8 mouse cellular contexts compared by ENCODE assay signal in genomic region chr8:124859466-124859865, GRCm38 (mm10). TPM values are rescaled to one million over a fixed set of nuclear protein-coding genes. Genes with fewer than 3 reads are reported as not detected.
DNase-seq lines count a peak whose midpoint lies in the region.

No protein-coding gene starts in this region.

- DNase-seq in cerebellum, postnatal 25 days: peak; percentile 32 to 61
- DNase-seq in cerebellum, adult 8-10 months: no peak
- peak; percentile 32 to 47 for DNase-seq in lung, adult 18-20 months
- no peak for DNase-seq in lung, postnatal 25 days (ENCODE audit: low spot score)
- DNase-seq in heart, postnatal 14 days: peak; percentile 29 to 52
- DNase-seq in thymus, postnatal 0 days (ENCODE audit: low spot score): peak; percentile 43
- no peak for DNase-seq in layer of hippocampus, adult 18-20 months (ENCODE audit: low spot score in 2 of 2)
- DNase-seq in frontal cortex, postnatal 14 days (ENCODE audit: low spot score in 2 of 2): no peak

- intact Hi-C loops in heart, postnatal 14 days (cut with DNase I): no loop called here

RNA-seq across cellular contexts. Expression of gene Gnpat, which starts 3.4 kb away (rescaled TPM):
- total RNA-seq in heart, postnatal 14 days (2021): 100 to 1,000 TPM; 148 to 164 TPM
- 78.2 and 78.9 TPM in 2 replicates for polyA plus RNA-seq in thymus, postnatal 0 days (2015; fragmentation: Nextera tagmentation; extraction: Ambion mirVana)
- total RNA-seq in layer of hippocampus, adult 18-20 months (2021): 10 to 100 TPM; 58.4 to 61.9 TPM

RNA-seq across cellular contexts. Expression of gene 2810004N23Rik, which starts 3.5 kb away (rescaled TPM):
- total RNA-seq in heart, postnatal 14 days (2021): 10 to 100 TPM; 36.4 to 37.8 TPM
- polyA plus RNA-seq in thymus, postnatal 0 days (2015; fragmentation: Nextera tagmentation; extraction: Ambion mirVana): 39.1 and 42.3 TPM in 2 replicates
- 10 to 100 TPM; 21.2 to 24.5 TPM for total RNA-seq in layer of hippocampus, adult 18-20 months (2021)

RNA-seq across cellular contexts. Expression of gene Exoc8, which starts 38.0 kb away (rescaled TPM):
- 10 to 100 TPM; 19.7 to 20.2 TPM for total RNA-seq in heart, postnatal 14 days (2021)
- 7.0 and 9.2 TPM in 2 replicates for polyA plus RNA-seq in thymus, postnatal 0 days (2015; fragmentation: Nextera tagmentation; extraction: Ambion mirVana)
- 10 to 100 TPM; 33.5 to 36.9 TPM for total RNA-seq in layer of hippocampus, adult 18-20 months (2021)

RNA-seq across cellular contexts. Expression of gene Sprtn, which starts 38.2 kb away (rescaled TPM):
- 10 to 100 TPM; 14.2 to 15.1 TPM for total RNA-seq in heart, postnatal 14 days (2021)
- polyA plus RNA-seq in thymus, postnatal 0 days (2015; fragmentation: Nextera tagmentation; extraction: Ambion mirVana): 11.0 and 13.5 TPM in 2 replicates
- total RNA-seq in layer of hippocampus, adult 18-20 months (2021): 10 to 100 TPM; 13.1 to 13.2 TPM

Comparison
In these comparisons a context has a peak if more than half of its experiments do, and no peak if none do; other contexts are left out.
1. DNase-seq: peak in cerebellum, postnatal 25 days (2 of 2), lung, adult 18-20 months (2 of 2), heart, postnatal 14 days (2 of 2) and thymus, postnatal 0 days (single experiment); none in cerebellum, adult 8-10 months (single experiment), lung, postnatal 25 days (single experiment), layer of hippocampus, adult 18-20 months (0 of 2) and frontal cortex, postnatal 14 days (0 of 2).